Mouse (Mus musculus) ES-E14 (cell line): ENCODE data around the gene Cacng6. TPM values are rescaled to one million over a fixed set of nuclear protein-coding genes. Genes with fewer than 3 reads are reported as not detected.

Source experiments
- DNase-seq: peaks from one replicate; pipeline ENCODE4 v3.0.0-alpha.2; 2013; ENCODE audit warnings: low read depth, low spot score
- H3K27ac ChIP-seq: 2 replicates; pipeline ENCODE4 v1.5.1; 2012; ENCODE audit warnings: low read depth, mild to moderate bottlenecking, low read length, moderate library complexity, mixed read lengths; ENCODE audit not compliant: poor library complexity, insufficient read depth, severe bottlenecking
- H3K36me3 ChIP-seq: 2 replicates; pipeline ENCODE4 v1.6.1; 2012; ENCODE audit warnings: mild to moderate bottlenecking, low read length, moderate library complexity, mixed read lengths; ENCODE audit not compliant: control insufficient read depth, poor library complexity, insufficient read depth, severe bottlenecking
- H3K4me1 ChIP-seq, 2 experiments: fragments of 150-350 bp in 1 of 2; sonication (generic) in 1 of 2; 2 replicates each; pipeline ENCODE4 v1.6.1; 2012; ENCODE audit warnings: low read length in 2 of 2, mild to moderate bottlenecking in 1 of 2, mixed read lengths in 1 of 2; ENCODE audit not compliant: control insufficient read depth in 2 of 2, insufficient read depth in 2 of 2, poor library complexity in 1 of 2
- H3K4me3 ChIP-seq, 2 experiments: fragments of 150-350 bp in 1 of 2; sonication (generic) in 1 of 2; 2 replicates each; pipeline ENCODE4 v1.5.1; 2012; ENCODE audit warnings: low read length in 2 of 2, low read depth in 1 of 2, mild to moderate bottlenecking in 1 of 2, mixed read lengths in 1 of 2; ENCODE audit not compliant: insufficient read depth in 1 of 2, poor library complexity in 1 of 2, severe bottlenecking in 1 of 2
- H3K9ac ChIP-seq: 2 replicates; pipeline ENCODE4 v1.6.1; 2012; ENCODE audit warnings: low read depth, mild to moderate bottlenecking, low read length, mixed read lengths; ENCODE audit not compliant: poor library complexity, insufficient read depth, severe bottlenecking
- H3K9me3 ChIP-seq: fragments of 150-350 bp; sonication (generic); 2 replicates; pipeline ENCODE4 v1.6.1; 2012; ENCODE audit warnings: low read depth, mild to moderate bottlenecking, low read length; ENCODE audit not compliant: control insufficient read depth, insufficient read depth
- CHD2 ChIP-seq: IDR thresholded peaks from 2 replicates; pipeline ENCODE4 v1.6.1; 2014; ENCODE audit warnings: mild to moderate bottlenecking, low read depth, low read length, inconsistent platforms
- HCFC1 ChIP-seq: IDR thresholded peaks from 2 replicates; pipeline ENCODE4 v1.6.1; 2012; ENCODE audit warnings: low read length, inconsistent platforms, borderline replicate concordance; ENCODE audit not compliant: insufficient read depth
- MAFK ChIP-seq: IDR thresholded peaks from 2 replicates; pipeline ENCODE4 v1.6.1; 2014; ENCODE audit warnings: mild to moderate bottlenecking, low read depth, low read length, inconsistent platforms; ENCODE audit not compliant: insufficient read depth
- ZC3H11A ChIP-seq: IDR thresholded peaks from 2 replicates; pipeline ENCODE4 v1.6.1; 2012; ENCODE audit warnings: low read depth, mild to moderate bottlenecking, inconsistent platforms, low read length, borderline replicate concordance
- ZNF384 ChIP-seq: IDR thresholded peaks from 2 replicates; pipeline ENCODE4 v1.6.1; 2012; ENCODE audit warnings: low read depth, low read length, inconsistent platforms
- in situ Hi-C, 2 experiments: fragments of 600-800 bp; cut with MboI; formaldehyde crosslinking; loops; one replicate each; pipeline ENCODE4 v1.15.1; 2025; ENCODE audit warnings: low sequenced_read_pairs in 2 of 2, inconsistent platforms in 1 of 2; ENCODE audit not compliant: unreplicated experiment in 2 of 2
- total RNA-seq: library from RNA; depleted of rRNA; stranded (reverse); fragments of 300-350 nt; gene quantifications from 2 replicates; pipeline ENCODE4 v1.2.3, GENCODE M21; 2012

The Cacng6 gene
- total RNA-seq, 1 experiment: 5.8 TPM

- Histone ChIP-seq H3K4me1 (peaks cover 12 to 24% of the 10 kb centered on the region in 2 experiments), H3K9ac (no peak overlapping the region), H3K9me3 (no peaks in the 10 kb centered on the region), H3K4me3 (no peak overlapping the region), H3K27ac (no peak overlapping the region), H3K36me3 (no peaks in the 10 kb centered on the region)
- no peak for TF ChIP-seq ZC3H11A
- TF ChIP-seq CHD2: no peak
- in situ Hi-C loops: no loop called here
- DNase-seq: no peak
Observed at GRCm38 (mm10) chr7:3419941-3420340, 4.1 kb upstream of the Cacng6 start.

GRCm38 (mm10) chr7:3420466-3420865 lies 3.5 kb upstream of the Cacng6 start:
- Histone ChIP-seq H3K4me3 (no peak overlapping the region), H3K9me3 (no peaks in the 10 kb centered on the region), H3K36me3 (no peaks in the 10 kb centered on the region), H3K27ac (no peak overlapping the region), H3K4me1 (peaks cover 14 to 28% of the 10 kb centered on the region in 2 experiments), H3K9ac (no peak overlapping the region)
- DNase-seq: no peak
- TF ChIP-seq CHD2 (no peak), ZC3H11A (no peak), ZNF384 (no peak), MAFK (no peak), HCFC1 (no peak)
- in situ Hi-C loops: no loop called here

GRCm38 (mm10) chr7:3421297-3421696 lies 2.7 kb upstream of the Cacng6 start:
- in situ Hi-C loops: no loop called here
- Histone ChIP-seq H3K4me1 (peaks cover 16 to 27% of the 10 kb centered on the region in 2 experiments), H3K9me3 (no peaks in the 10 kb centered on the region), H3K27ac (no peak overlapping the region), H3K36me3 (no peaks in the 10 kb centered on the region), H3K4me3 (no peak overlapping the region), H3K9ac (no peak overlapping the region)
- no peak for DNase-seq
- TF ChIP-seq ZNF384: no peak

GRCm38 (mm10) chr7:3422051-3422450 lies 1.9 kb upstream of the Cacng6 start:
- no peak overlapping the region for H3K9ac ChIP-seq
- in situ Hi-C loops: no loop called here

GRCm38 (mm10) chr7:3423430-3423829 lies 565 bp upstream of the Cacng6 start:
- no peaks in the 10 kb centered on the region for H3K36me3 ChIP-seq
- H3K4me3 ChIP-seq: peak overlapping the region; percentile 85 to 88
- in situ Hi-C loops: no loop called here
- H3K9me3 ChIP-seq: no peaks in the 10 kb centered on the region
- TF ChIP-seq ZNF384 (no peak), MAFK (no peak), CHD2 (no peak), HCFC1 (no peak), ZC3H11A (no peak)
- H3K4me1 ChIP-seq: peaks cover 19 to 24% of the 10 kb centered on the region in 2 experiments
- H3K27ac ChIP-seq: peak overlapping the region; percentile 66
- peak overlapping the region; percentile 86 for H3K9ac ChIP-seq
- peak; percentile 48 for DNase-seq

More at GRCm38 (mm10) chr7:3422051-3422450, 1.9 kb upstream of the Cacng6 start:
- no peak for DNase-seq
- peaks cover 16 to 26% of the 10 kb centered on the region in 2 experiments for H3K4me1 ChIP-seq
- no peaks in the 10 kb centered on the region for H3K36me3 ChIP-seq
- H3K9me3 ChIP-seq: no peaks in the 10 kb centered on the region
- no peak overlapping the region for H3K4me3 ChIP-seq
- no peak for TF ChIP-seq HCFC1
- TF ChIP-seq ZC3H11A: no peak
- TF ChIP-seq MAFK: no peak
- TF ChIP-seq ZNF384: no peak
- TF ChIP-seq CHD2: no peak
- H3K27ac ChIP-seq: no peak overlapping the region
